Mouse (Mus musculus): Measurements from ENCODE around the gene Trak2. TPM values are rescaled to one million over a fixed set of nuclear protein-coding genes. Genes with fewer than 3 reads are reported as not detected.

Trak2 gene
- 8.3 and 8.8 TPM in 2 replicates for polyA plus RNA-seq (2015; fragmentation: Nextera tagmentation; extraction: Ambion mirVana)

GRCm38 (mm10) chr1:58973366-58974221 lies at the start of gene Trak2, which contains the start of gene Stradb:
Trak2 (minus strand) TSS chr1:58973430.
Stradb (plus strand) TSS chr1:58973522.

Other genes starting within 250 kb of the Trak2 start
- gene Casp8, start 178.1 kb downstream of the Trak2 start, polyA plus RNA-seq (2015; fragmentation: Nextera tagmentation; extraction: Ambion mirVana) = 15.5 and 27.8 TPM in 2 replicates
- gene Stradb, start 92 bp upstream of the Trak2 start, polyA plus RNA-seq (2015; fragmentation: Nextera tagmentation; extraction: Ambion mirVana) = 19.5 and 31.1 TPM in 2 replicates
- gene C2cd6, start 121.5 kb upstream of the Trak2 start, polyA plus RNA-seq (2015; fragmentation: Nextera tagmentation; extraction: Ambion mirVana) = not detected in 2 replicates
- gene Tmem237, start 147.0 kb upstream of the Trak2 start, polyA plus RNA-seq (2015; fragmentation: Nextera tagmentation; extraction: Ambion mirVana) = 30.3 and 30.9 TPM in 2 replicates
- gene Mpp4, start 190.0 kb upstream of the Trak2 start, polyA plus RNA-seq (2015; fragmentation: Nextera tagmentation; extraction: Ambion mirVana) = 0.30 and 0.35 TPM in 2 replicates